Mouse (Mus musculus) forebrain, embryonic 11.5 days (tissue): ENCODE results near the gene Fancg. TPM values are rescaled to one million over a fixed set of nuclear protein-coding genes. Genes with fewer than 3 reads are reported as not detected.
A peak's percentile ranks its signal among the peaks of the same experiment; 100 is the strongest.
"Not testable (repeated sequence)": the region's sequence is repeated elsewhere in the genome, so short reads cannot be mapped to it uniquely, and the experiment has no call there.

Experiments
- ATAC-seq: fragments of 200-750 bp; cut with Nextera tagmentation; replicated peaks from 2 replicates; pipeline ENCODE4 v1.8.0; 2017; ENCODE audit warnings: moderate TSS enrichment; ENCODE audit not compliant: low FRiP score
- DNase-seq: peaks from one replicate; pipeline ENCODE4 v3.0.0-alpha.2; 2017; ENCODE audit warnings: low spot score
- H3K27ac ChIP-seq: fragments of 300-500 bp; sonication (generic); 2 replicates; pipeline ENCODE4 v1.5.1; 2014; ENCODE audit warnings: low read depth, low read length
- H3K27me3 ChIP-seq: fragments of 300-500 bp; sonication (generic); 2 replicates; pipeline ENCODE4 v1.6.1; 2014; ENCODE audit warnings: mild to moderate bottlenecking, low read length, mixed read lengths; ENCODE audit not compliant: control insufficient read depth, insufficient read depth
- H3K36me3 ChIP-seq: fragments of 300-500 bp; sonication (generic); 2 replicates; pipeline ENCODE4 v1.6.1; 2014; ENCODE audit warnings: mild to moderate bottlenecking, low read length, moderate library complexity, mixed read lengths; ENCODE audit not compliant: control insufficient read depth, insufficient read depth
- H3K4me1 ChIP-seq: fragments of 300-500 bp; sonication (generic); replicated peaks from 2 replicates; pipeline ENCODE4 v1.6.1; 2014; ENCODE audit warnings: low read length, mixed read lengths; ENCODE audit not compliant: control insufficient read depth, insufficient read depth
- H3K4me2 ChIP-seq: fragments of 300-500 bp; sonication (generic); 2 replicates; pipeline ENCODE4 v1.6.1; 2014; ENCODE audit warnings: low read depth, mild to moderate bottlenecking, low read length, moderate library complexity, mixed read lengths; ENCODE audit not compliant: severe bottlenecking
- H3K4me3 ChIP-seq: fragments of 300-500 bp; sonication (generic); 2 replicates; pipeline ENCODE4 v1.5.1; 2014; ENCODE audit warnings: low read depth, low read length
- H3K9ac ChIP-seq: fragments of 300-500 bp; sonication (generic); 2 replicates; pipeline ENCODE4 v1.6.1; 2014; ENCODE audit warnings: low read length
- H3K9me3 ChIP-seq: fragments of 300-500 bp; sonication (generic); 2 replicates; pipeline ENCODE4 v1.6.1; 2016; ENCODE audit warnings: low read length, mixed read lengths; ENCODE audit not compliant: control insufficient read depth
- WGBS: fragments of 180-500 bp; shearing (Covaris S2); extraction: QIAGEN DNeasy Blood & Tissue Kit; methylation state at CpG from one replicate; pipeline ENCODE4 v1.1.7; 2014; 5-methylcytosine and 5-hydroxymethylcytosine counted together
- polyA plus RNA-seq: library from polyadenylated mRNA; unstranded; fragments of >200 nt; fragmentation: Nextera tagmentation; extraction: Ambion mirVana; gene quantifications from 2 replicates; pipeline ENCODE4 v1.2.1, GENCODE M21; 2014

The Fancg gene
- polyA plus RNA-seq, 1 experiment from 2014 or later = 24.7 TPM

DNA sequence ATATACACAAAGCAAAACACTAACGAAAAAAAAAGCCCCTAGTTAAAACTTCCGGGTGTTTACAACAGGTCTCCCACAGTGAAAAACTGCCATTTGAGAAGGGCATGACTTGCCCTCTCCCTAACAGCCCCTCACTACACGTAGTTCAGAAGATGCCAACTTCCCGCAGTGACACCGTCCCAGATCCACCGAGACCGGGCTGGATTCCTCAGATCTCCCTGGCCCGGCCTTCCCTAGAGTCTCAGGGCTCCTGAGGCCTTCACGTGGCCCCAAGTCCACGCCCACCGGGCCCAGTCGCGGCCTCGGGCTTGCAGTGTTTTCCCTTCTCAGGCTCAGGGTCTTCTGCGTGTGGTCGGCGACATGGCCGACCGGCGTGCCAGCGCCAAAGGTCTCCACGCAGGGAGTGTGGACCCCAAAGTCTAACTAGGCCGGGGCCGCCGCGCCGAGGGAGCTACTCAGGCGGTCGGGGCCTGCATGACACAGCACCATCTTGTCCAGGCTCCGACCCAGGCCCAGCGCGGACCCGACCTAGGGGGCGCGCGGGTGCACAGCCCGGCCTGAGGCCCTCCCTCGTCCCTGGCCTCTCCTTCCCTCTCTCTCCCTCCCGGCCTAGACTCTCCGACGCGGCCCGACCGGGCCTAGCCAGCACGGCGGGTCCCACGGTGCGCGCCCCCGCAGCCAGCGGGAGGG lies 10.7 kb downstream of the Fancg start:
- ATAC-seq = peak; percentile 85
- H3K9ac ChIP-seq = peak overlapping the region; percentile 78
- WGBS = under 1% methylated on average over 49 of the region's 51 CpGs
- DNase-seq = peak; percentile 90
- H3K4me2 ChIP-seq = peak overlapping the region; percentile 83
- H3K27ac ChIP-seq = peak overlapping the region; percentile 89
- H3K9me3 ChIP-seq = no peaks in the 10 kb centered on the region
- H3K4me3 ChIP-seq = peak overlapping the region; percentile 94
- H3K4me1 ChIP-seq = peaks cover 7% of the 10 kb centered on the region; the same call in 1 of the 2 replicates
- H3K36me3 ChIP-seq = peaks cover 6% of the 10 kb centered on the region; the same call in 1 of the 2 replicates
- no peaks in the 10 kb centered on the region for H3K27me3 ChIP-seq

DNA sequence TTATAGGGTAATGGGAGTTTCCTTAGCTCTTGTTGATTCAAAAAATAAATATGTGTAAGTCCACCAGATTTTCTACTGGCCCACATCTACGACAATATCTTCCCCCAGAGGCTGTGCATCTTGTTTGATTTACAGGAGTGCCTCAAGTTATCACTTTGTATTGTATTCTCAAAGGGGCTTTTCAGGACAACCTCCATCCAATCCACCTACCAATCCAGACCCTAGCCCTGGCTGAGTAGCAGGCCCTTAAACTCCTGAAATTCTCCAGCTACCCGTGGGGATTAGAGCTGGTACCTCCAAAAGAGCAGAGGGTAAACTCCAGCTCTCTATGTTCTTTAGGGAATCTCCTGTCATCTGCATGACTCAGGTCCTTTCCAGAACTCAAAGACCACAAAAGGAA lies 12.3 kb downstream of the Fancg start:
- Histone ChIP-seq H3K27ac (no peak overlapping the region), H3K27me3 (no peaks in the 10 kb centered on the region), H3K9me3 (no peaks in the 10 kb centered on the region), H3K4me1 (peaks cover 7% of the 10 kb centered on the region; the same call in 1 of the 2 replicates), H3K9ac (0 out of 2 replicates have a peak overlapping the region, but pooled peaks have one; percentile 23), H3K36me3 (peaks cover 15% of the 10 kb centered on the region; the same call in 1 of the 2 replicates), H3K4me2 (peak overlapping the region; percentile 83; the same call in 1 of the 2 replicates), H3K4me3 (peak overlapping the region; percentile 94; the same call in 1 of the 2 replicates)
- 82% methylated on average over 2 of the region's 2 CpGs for WGBS
- no peak for DNase-seq
- no peak for ATAC-seq

GRCm38 (mm10) chr4:42988296-42988695 lies 22.0 kb downstream of the Fancg start:
- peaks cover 30% of the 10 kb centered on the region for H3K36me3 ChIP-seq
- H3K4me2 ChIP-seq = no peak overlapping the region
- H3K4me3 ChIP-seq = no peak overlapping the region
- no peaks in the 10 kb centered on the region for H3K4me1 ChIP-seq
- H3K9me3 ChIP-seq = no peaks in the 10 kb centered on the region
- no peak overlapping the region for H3K27ac ChIP-seq
- no peak for ATAC-seq
- DNase-seq = no peak
- no peaks in the 10 kb centered on the region for H3K27me3 ChIP-seq
- H3K9ac ChIP-seq = no peak overlapping the region
- WGBS = 86% methylated on average over 1 of the region's 1 CpGs

GRCm38 (mm10) chr4:42980467-42980866 lies 29.8 kb downstream of the Fancg start:
- H3K4me1 ChIP-seq, H3K4me2 ChIP-seq, H3K4me3 ChIP-seq, H3K9me3 ChIP-seq, H3K27ac ChIP-seq, ATAC-seq, H3K9ac ChIP-seq, DNase-seq, H3K27me3 ChIP-seq: not testable (repeated sequence)
- peaks cover 13% of the 10 kb centered on the region; the same call in 1 of the 2 replicates for H3K36me3 ChIP-seq
- WGBS = 91% methylated on average over 7 of the region's 8 CpGs

DNA sequence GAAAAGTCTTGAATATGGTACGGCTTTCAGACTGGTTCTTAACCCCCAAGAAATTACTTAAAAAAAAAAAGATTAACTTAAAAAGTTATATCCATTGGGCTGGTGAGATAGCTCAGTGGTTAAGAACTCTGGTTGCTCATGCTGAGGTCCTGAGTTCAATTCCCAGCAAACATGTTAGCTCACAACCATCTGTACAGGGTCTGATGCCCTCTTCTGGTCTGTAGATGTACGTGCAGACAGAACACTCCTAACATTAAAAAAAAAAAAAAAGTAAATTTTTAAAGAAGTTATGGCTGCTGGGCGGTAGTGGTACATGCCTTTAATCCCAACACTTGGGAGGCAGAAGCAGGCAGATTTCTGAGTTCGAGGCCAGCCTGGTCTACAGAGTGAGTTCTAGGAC lies 32.2 kb downstream of the Fancg start:
- H3K27me3 ChIP-seq = no peaks in the 10 kb centered on the region
- H3K4me1 ChIP-seq = no peaks in the 10 kb centered on the region
- H3K36me3 ChIP-seq = peaks cover 2% of the 10 kb centered on the region; the same call in 1 of the 2 replicates
- DNase-seq (no peak), ATAC-seq (no peak)
- H3K27ac ChIP-seq = no peak overlapping the region
- no peak overlapping the region for H3K4me3 ChIP-seq
- 93% methylated on average over 4 of the region's 4 CpGs for WGBS
- H3K9me3 ChIP-seq = no peaks in the 10 kb centered on the region
- H3K4me2 ChIP-seq = no peak overlapping the region
- H3K9ac ChIP-seq = no peak overlapping the region

- ATAC-seq (no peak), DNase-seq (no peak)
- Histone ChIP-seq H3K9me3 (no peaks in the 10 kb centered on the region), H3K27me3 (no peaks in the 10 kb centered on the region), H3K27ac (no peak overlapping the region), H3K9ac (no peak overlapping the region), H3K36me3 (no peaks in the 10 kb centered on the region; the same call in 1 of the 2 replicates), H3K4me1 (no peaks in the 10 kb centered on the region), H3K4me3 (no peak overlapping the region), H3K4me2 (no peak overlapping the region)
- 89% methylated on average over 5 of the region's 5 CpGs for WGBS
Observed at GRCm38 (mm10) chr4:42973868-42974267, 36.4 kb downstream of the Fancg start.

DNA sequence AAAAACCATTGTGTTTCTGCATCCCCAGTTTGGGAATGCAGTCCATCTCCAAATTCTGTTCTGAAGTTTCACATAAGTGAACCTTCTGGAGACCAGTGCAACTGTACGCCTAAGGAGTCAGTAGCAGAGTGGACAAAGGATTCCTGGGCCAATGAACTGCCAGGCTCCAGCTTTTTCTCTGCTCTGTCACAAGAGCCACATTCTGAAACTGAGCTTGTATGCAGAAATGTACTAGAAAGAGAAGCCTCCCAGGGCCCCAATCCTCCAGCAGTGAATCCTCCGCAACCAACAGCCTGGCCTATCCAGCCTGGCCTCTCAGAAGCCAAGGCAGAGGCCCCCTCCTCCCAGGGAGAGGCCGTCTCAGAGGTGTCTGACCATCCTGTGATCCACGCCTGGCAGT lies 37.4 kb downstream of the Fancg start:
- H3K4me2 ChIP-seq = no peak overlapping the region
- H3K4me3 ChIP-seq = no peak overlapping the region
- H3K36me3 ChIP-seq = no peaks in the 10 kb centered on the region; the same call in 1 of the 2 replicates
- no peak overlapping the region for H3K9ac ChIP-seq
- WGBS = 66% methylated on average over 4 of the region's 4 CpGs
- H3K4me1 ChIP-seq = no peaks in the 10 kb centered on the region
- ATAC-seq = no peak
- H3K27me3 ChIP-seq = no peaks in the 10 kb centered on the region
- no peak for DNase-seq
- H3K27ac ChIP-seq = no peak overlapping the region
- H3K9me3 ChIP-seq = no peaks in the 10 kb centered on the region

- H3K36me3 ChIP-seq = no peaks in the 10 kb centered on the region
- H3K4me2 ChIP-seq = no peak within 1 kb of the TSS
- no peaks in the 10 kb centered on the region for H3K4me1 ChIP-seq
- H3K4me3 ChIP-seq = no peak within 1 kb of the TSS
- H3K27ac ChIP-seq = no peak within 1 kb of the TSS
- H3K9ac ChIP-seq = no peak within 1 kb of the TSS
- DNase-seq = no peak
- ATAC-seq = no peak
- WGBS = 86% methylated on average over 4 of the region's 4 CpGs
- H3K27me3 ChIP-seq = no peaks in the 10 kb centered on the region
- H3K9me3 ChIP-seq = no peaks in the 10 kb centered on the region
Observed at GRCm38 (mm10) chr4:42969304-42969703, 41.0 kb downstream of the Fancg start, which contains the start of gene 1700022I11Rik. TSS of gene 1700022I11Rik (plus strand) at chr4:42969604.
